Comparison of ENCODE assay signal across 8 mouse cellular contexts in the genomic region with DNA sequence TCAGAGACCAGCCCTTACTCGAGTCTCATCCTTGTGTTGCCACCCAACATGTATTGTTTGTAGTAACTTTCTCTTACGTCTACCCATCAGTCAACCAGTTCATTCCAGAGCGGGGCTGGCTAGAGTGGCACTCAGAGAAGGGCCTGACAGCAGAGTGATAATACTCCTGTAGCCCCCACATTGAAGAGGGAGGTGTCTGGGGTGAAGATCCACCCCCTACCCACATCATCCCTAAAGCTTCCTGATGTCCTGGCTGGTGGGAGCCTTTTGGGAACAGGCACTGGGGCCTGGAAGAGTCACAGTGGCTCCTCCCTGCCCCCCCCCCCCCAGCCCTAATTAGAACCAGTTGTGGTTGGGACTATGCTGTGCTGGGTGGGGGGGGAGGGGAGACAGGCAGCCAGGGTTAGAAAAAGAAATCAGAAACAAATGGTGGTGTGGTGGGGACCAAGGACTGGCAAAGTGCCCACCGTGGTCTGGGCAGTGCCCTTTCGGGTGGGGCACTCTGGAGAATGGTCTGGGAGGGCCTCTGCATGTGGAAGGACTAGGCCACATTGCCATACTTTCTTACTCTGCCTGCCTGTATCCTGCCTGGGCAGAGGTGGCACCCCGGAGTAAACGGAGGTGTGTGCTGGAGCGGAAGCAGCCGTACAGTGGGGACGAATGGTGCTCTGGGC. TPM values are rescaled to one million over a fixed set of nuclear protein-coding genes. Genes with fewer than 3 reads are reported as not detected.
DNase-seq lines count a peak whose midpoint lies in the region; ATAC-seq and TF ChIP-seq lines count a peak whose summit lies in the region.

No protein-coding gene starts in this region.

- no peak for TF ChIP-seq EP300 in stomach, postnatal 0 days (optimal IDR thresholded peaks at IDR 0.05)

- H3K4me3 ChIP-seq in hindbrain, embryonic 10.5 days = peak overlapping the region; percentile 10; the same call in 1 of the 2 replicates
- H3K4me3 ChIP-seq in hindbrain, embryonic 14.5 days (replicated peaks; ENCODE audit: low read length) = no peak overlapping the region
- H3K4me3 ChIP-seq in heart, embryonic 13.5 days = peak overlapping the region; percentile 58; the same call in 1 of the 2 replicates
- H3K4me3 ChIP-seq in stomach, postnatal 0 days (ENCODE audit: low read depth, low read length) = no peak overlapping the region

- H3K9me3 ChIP-seq in hindbrain, embryonic 10.5 days = no peaks in the 10 kb centered on the region
- no peaks in the 10 kb centered on the region for H3K9me3 ChIP-seq in hindbrain, embryonic 14.5 days (ENCODE audit: control insufficient read depth, low read length)
- H3K9me3 ChIP-seq in heart, embryonic 13.5 days = no peaks in the 10 kb centered on the region
- no peaks in the 10 kb centered on the region for H3K9me3 ChIP-seq in stomach, postnatal 0 days (ENCODE audit: control insufficient read depth, low read length)

- peak; percentile 38 for DNase-seq in hindbrain, embryonic 10.5 days (ENCODE audit: low spot score)
- no peak for DNase-seq in hindbrain, embryonic 14.5 days (ENCODE audit: low spot score)
- peak; percentile 21 for DNase-seq in ovary, postnatal 36 days (ENCODE audit: low spot score)
- no peak for DNase-seq in ovary, postnatal 10 days (ENCODE audit: low spot score)
- DNase-seq in stomach, postnatal 0 days (ENCODE audit: low spot score) = no peak
- DNase-seq in c-Kit-positive CD71-positive TER-119-positive erythroid progenitor cells, embryonic 14.5 days (ENCODE audit: low spot score) = no peak
- no peak for DNase-seq in right cerebral cortex, adult 2 months (ENCODE audit: low spot score in 2 of 2)

- peaks cover 70% of the 10 kb centered on the region for H3K4me1 ChIP-seq in hindbrain, embryonic 10.5 days (replicated peaks)
- H3K4me1 ChIP-seq in hindbrain, embryonic 14.5 days (replicated peaks; ENCODE audit: control insufficient read depth, insufficient read depth, low read length) = peaks cover 52% of the 10 kb centered on the region
- peaks cover 73% of the 10 kb centered on the region for H3K4me1 ChIP-seq in heart, embryonic 13.5 days
- peaks cover 25% of the 10 kb centered on the region for H3K4me1 ChIP-seq in stomach, postnatal 0 days (replicated peaks; ENCODE audit: control insufficient read depth, insufficient read depth)

- peak overlapping the region; percentile 45; the same call in 1 of the 2 replicates for H3K27ac ChIP-seq in hindbrain, embryonic 10.5 days
- H3K27ac ChIP-seq in hindbrain, embryonic 14.5 days = no peak overlapping the region
- peak overlapping the region; percentile 100 for H3K27ac ChIP-seq in heart, embryonic 13.5 days (replicated peaks)
- no peak overlapping the region; the same call in 1 of the 2 replicates for H3K27ac ChIP-seq in stomach, postnatal 0 days (replicated peaks)

- ATAC-seq in hindbrain, embryonic 14.5 days (ENCODE audit: low FRiP score) = no peak
- no peak for ATAC-seq in heart, embryonic 13.5 days (ENCODE audit: extremely low read depth, insufficient number of reproducible peaks, low FRiP score, low TSS enrichment)
- ATAC-seq in stomach, postnatal 0 days (ENCODE audit: low FRiP score, low TSS enrichment) = no peak

- H3K27me3 ChIP-seq in hindbrain, embryonic 10.5 days (ENCODE audit: insufficient read depth, poor library complexity, severe bottlenecking) = peaks cover 35% of the 10 kb centered on the region
- H3K27me3 ChIP-seq in hindbrain, embryonic 14.5 days (ENCODE audit: control insufficient read depth, insufficient read depth, low read length) = no peaks in the 10 kb centered on the region
- no peaks in the 10 kb centered on the region for H3K27me3 ChIP-seq in heart, embryonic 13.5 days (replicated peaks)
- no peaks in the 10 kb centered on the region for H3K27me3 ChIP-seq in stomach, postnatal 0 days (ENCODE audit: control insufficient read depth, insufficient read depth, low read length)

- no peak overlapping the region for H3K9ac ChIP-seq in hindbrain, embryonic 14.5 days
- peak overlapping the region; percentile 85 for H3K9ac ChIP-seq in heart, embryonic 13.5 days
- H3K9ac ChIP-seq in stomach, postnatal 0 days (ENCODE audit: low read length) = no peak overlapping the region

- TF ChIP-seq CTCF in stomach, postnatal 0 days (IDR thresholded peaks at IDR 0.05; ENCODE audit: low read depth) = no peak

- no peak overlapping the region for H3K4me2 ChIP-seq in hindbrain, embryonic 14.5 days (replicated peaks)
- H3K4me2 ChIP-seq in heart, embryonic 13.5 days = peak overlapping the region; percentile 79
- peak overlapping the region; percentile 25; the same call in 1 of the 2 replicates for H3K4me2 ChIP-seq in stomach, postnatal 0 days (replicated peaks; ENCODE audit: low read depth)

- 46% methylated on average over 10 of the region's 10 CpGs for WGBS in hindbrain, embryonic 10.5 days
- 47% methylated on average over 10 of the region's 10 CpGs for WGBS in hindbrain, embryonic 14.5 days
- 44% methylated on average over 10 of the region's 10 CpGs for WGBS in heart, embryonic 13.5 days
- 37% methylated on average over 10 of the region's 10 CpGs for WGBS in stomach, postnatal 0 days

- H3K36me3 ChIP-seq in hindbrain, embryonic 10.5 days = peaks cover 37% of the 10 kb centered on the region
- H3K36me3 ChIP-seq in hindbrain, embryonic 14.5 days (replicated peaks; ENCODE audit: control insufficient read depth, insufficient read depth) = peaks cover 30% of the 10 kb centered on the region
- H3K36me3 ChIP-seq in heart, embryonic 13.5 days = peaks cover 56% of the 10 kb centered on the region
- H3K36me3 ChIP-seq in stomach, postnatal 0 days (ENCODE audit: control insufficient read depth, insufficient read depth, low read length) = peaks cover 17% of the 10 kb centered on the region

RNA-seq across cellular contexts. Expression of a gene that starts 18.7 kb away (rescaled TPM):
- polyA plus RNA-seq in hindbrain, embryonic 10.5 days (2016; fragmentation: Nextera tagmentation; extraction: Ambion mirVana) = 4.6 and 7.3 TPM in 2 replicates
- 11.6 and 13.5 TPM in 2 replicates for polyA plus RNA-seq in hindbrain, embryonic 14.5 days (2014; fragmentation: Nextera tagmentation; extraction: Ambion mirVana)
- 7.3 and 9.4 TPM in 2 replicates for polyA plus RNA-seq in heart, embryonic 13.5 days (2015; fragmentation: Nextera tagmentation; extraction: Ambion mirVana)
- polyA plus RNA-seq in stomach, postnatal 0 days (2015; fragmentation: Nextera tagmentation; extraction: Ambion mirVana) = 5.2 and 6.1 TPM in 2 replicates

RNA-seq across cellular contexts. Expression of a gene that starts 46.6 kb away (rescaled TPM):
- polyA plus RNA-seq in hindbrain, embryonic 10.5 days (2016; fragmentation: Nextera tagmentation; extraction: Ambion mirVana) = 0.14 TPM in 1 of 2 replicates, not detected in the other
- not detected in 2 replicates for polyA plus RNA-seq in hindbrain, embryonic 14.5 days (2014; fragmentation: Nextera tagmentation; extraction: Ambion mirVana)
- not detected in 2 replicates for polyA plus RNA-seq in heart, embryonic 13.5 days (2015; fragmentation: Nextera tagmentation; extraction: Ambion mirVana)
- polyA plus RNA-seq in stomach, postnatal 0 days (2015; fragmentation: Nextera tagmentation; extraction: Ambion mirVana) = 5.4 and 7.0 TPM in 2 replicates

Comparison
In these comparisons a context has a peak if more than half of its experiments do, and no peak if none do; other contexts are left out.
1. DNase-seq: peak in hindbrain, embryonic 10.5 days (single experiment) and ovary, postnatal 36 days (single experiment); none in hindbrain, embryonic 14.5 days (single experiment), ovary, postnatal 10 days (single experiment), stomach, postnatal 0 days (single experiment), c-Kit-positive CD71-positive TER-119-positive erythroid progenitor cells, embryonic 14.5 days (single experiment) and right cerebral cortex, adult 2 months (0 of 2).
2. H3K27ac ChIP-seq: peak in hindbrain, embryonic 10.5 days (single experiment) and heart, embryonic 13.5 days (single experiment); none in hindbrain, embryonic 14.5 days (single experiment) and stomach, postnatal 0 days (single experiment).
3. H3K4me3 ChIP-seq: peak in hindbrain, embryonic 10.5 days (single experiment) and heart, embryonic 13.5 days (single experiment); none in hindbrain, embryonic 14.5 days (single experiment) and stomach, postnatal 0 days (single experiment).